Mouse (Mus musculus) CH12.LX (cell line): ENCODE data around the gene Myl7. TPM values are rescaled to one million over a fixed set of nuclear protein-coding genes. Genes with fewer than 3 reads are reported as not detected.

Experiments
- DNase-seq: peaks from one replicate; pipeline ENCODE4 v3.0.0-alpha.2; 2013; ENCODE audit errors: extremely low read depth
- H3K27ac ChIP-seq: 2 replicates; pipeline ENCODE4 v1.5.1; 2012; ENCODE audit warnings: low read depth, mild to moderate bottlenecking, control low read depth, moderate library complexity; ENCODE audit not compliant: insufficient read depth
- H3K27me3 ChIP-seq: replicated peaks from 2 replicates; pipeline ENCODE3; 2012; ENCODE audit warnings: inconsistent platforms
- H3K36me3 ChIP-seq, 2 experiments: replicated peaks in 1 of 2; 2 replicates each; pipeline versions ENCODE3 to v1.6.1; 2012; ENCODE audit warnings: inconsistent platforms in 1 of 2, low read length in 1 of 2, mild to moderate bottlenecking in 1 of 2, mixed read lengths in 1 of 2, moderate library complexity in 1 of 2; ENCODE audit not compliant: control insufficient read depth in 1 of 2, insufficient read depth in 1 of 2
- H3K4me1 ChIP-seq, 2 experiments: 2 replicates each; pipeline ENCODE4 v1.6.1; 2012; ENCODE audit warnings: inconsistent platforms in 1 of 2, moderate library complexity in 1 of 2; ENCODE audit not compliant: insufficient read depth in 2 of 2, control insufficient read depth in 1 of 2
- H3K4me2 ChIP-seq: 2 replicates; pipeline ENCODE4 v1.6.1; 2012; ENCODE audit warnings: low read depth, mild to moderate bottlenecking, control low read depth; ENCODE audit not compliant: poor library complexity, insufficient read depth, severe bottlenecking
- H3K4me3 ChIP-seq, 3 experiments: fragments of 150-350 bp in 1 of 3; sonication (generic) in 1 of 3; replicated peaks in 1 of 3; 2 replicates each; pipeline versions ENCODE3 to v1.5.1; 2011 to 2012; ENCODE audit warnings: low read depth in 2 of 3, low read length in 2 of 3, mild to moderate bottlenecking in 2 of 3, moderate library complexity in 2 of 3, control low read depth in 1 of 3, improper control_type of control experiment in 1 of 3, inconsistent platforms in 1 of 3, mixed read lengths in 1 of 3; ENCODE audit not compliant: poor library complexity in 1 of 3
- H3K79me2 ChIP-seq: replicated peaks from 2 replicates; pipeline ENCODE4 v1.6.1; 2012; ENCODE audit warnings: mild to moderate bottlenecking, moderate library complexity; ENCODE audit not compliant: control insufficient read depth, poor library complexity, insufficient read depth, severe bottlenecking; ENCODE audit errors: extremely low read depth
- H3K9ac ChIP-seq: 2 replicates; pipeline ENCODE4 v1.6.1; 2012; ENCODE audit warnings: low read depth, mild to moderate bottlenecking, control low read depth, moderate library complexity; ENCODE audit not compliant: insufficient read depth
- H3K9me3 ChIP-seq: replicated peaks from 2 replicates; pipeline ENCODE3; 2012; ENCODE audit warnings: low read length, inconsistent platforms, mixed read lengths
- ELF1 ChIP-seq: IDR thresholded peaks from 2 replicates; pipeline ENCODE4 v1.6.1; 2014; ENCODE audit warnings: low read depth, mild to moderate bottlenecking, inconsistent platforms, low read length, improper control_type of control experiment
- ETS1 ChIP-seq: conservative IDR thresholded peaks from 2 replicates; pipeline ENCODE4 v1.6.1; 2012; ENCODE audit warnings: low read depth, mild to moderate bottlenecking, inconsistent platforms, low read length, improper control_type of control experiment, moderate library complexity
- GABPA ChIP-seq: IDR thresholded peaks from 2 replicates; pipeline ENCODE4 v1.6.1; 2012; ENCODE audit warnings: low read depth, low read length, improper control_type of control experiment, inconsistent platforms; ENCODE audit not compliant: insufficient replicate concordance
- JUN ChIP-seq: IDR thresholded peaks from 2 replicates; pipeline ENCODE4 v1.6.1; 2011; ENCODE audit warnings: low read depth, mild to moderate bottlenecking, low read length, improper control_type of control experiment, moderate library complexity; ENCODE audit not compliant: insufficient read depth
- KAT2A ChIP-seq: IDR thresholded peaks from 2 replicates; pipeline ENCODE4 v1.6.1; 2012; ENCODE audit warnings: low read length, improper control_type of control experiment, inconsistent platforms; ENCODE audit not compliant: insufficient replicate concordance
- MAFK ChIP-seq: IDR thresholded peaks from 2 replicates; pipeline ENCODE4 v1.6.1; 2011; ENCODE audit warnings: low read length, improper control_type of control experiment; ENCODE audit not compliant: insufficient replicate concordance
- MAX ChIP-seq: IDR thresholded peaks from 2 replicates; pipeline ENCODE4 v1.6.1; 2011; ENCODE audit warnings: low read length, improper control_type of control experiment
- MAZ ChIP-seq: IDR thresholded peaks from 2 replicates; pipeline ENCODE4 v1.6.1; 2012; ENCODE audit warnings: low read depth, mild to moderate bottlenecking, inconsistent platforms, low read length, improper control_type of control experiment, moderate library complexity
- MYC ChIP-seq: IDR thresholded peaks from 2 replicates; pipeline ENCODE4 v1.6.1; 2011; ENCODE audit warnings: low read depth, mild to moderate bottlenecking, improper control_type of control experiment, low read length
- NELFE ChIP-seq: IDR thresholded peaks from 2 replicates; pipeline ENCODE4 v1.6.1; 2011; ENCODE audit warnings: low read depth, low read length, improper control_type of control experiment
- NRF1 ChIP-seq: IDR thresholded peaks from 2 replicates; pipeline ENCODE4 v1.6.1; 2014; ENCODE audit warnings: low read depth, mild to moderate bottlenecking, inconsistent platforms, low read length, improper control_type of control experiment, moderate library complexity
- RCOR1 ChIP-seq: conservative IDR thresholded peaks from 2 replicates; pipeline ENCODE4 v1.6.1; 2012; ENCODE audit warnings: low read depth, mild to moderate bottlenecking, inconsistent platforms, low read length, improper control_type of control experiment
- TBP ChIP-seq: conservative IDR thresholded peaks from 2 replicates; pipeline ENCODE4 v1.6.1; 2011; ENCODE audit warnings: low read depth, low read length, improper control_type of control experiment
- TCF12 ChIP-seq: IDR thresholded peaks from 2 replicates; pipeline ENCODE4 v1.6.1; 2014; ENCODE audit warnings: low read depth, mild to moderate bottlenecking, inconsistent platforms, low read length, improper control_type of control experiment
- UBTF ChIP-seq: IDR thresholded peaks from 2 replicates; pipeline ENCODE4 v1.6.1; 2012; ENCODE audit warnings: low read depth, mild to moderate bottlenecking, inconsistent platforms, low read length, improper control_type of control experiment, moderate library complexity
- dilution Hi-C: fragments of 300-500 bp; cut with MboI; formaldehyde crosslinking; loops from 2 replicates; pipeline ENCODE4 v1.14.3; 2020; ENCODE audit warnings: low sequenced_read_pairs; ENCODE audit not compliant: extremely low pct_unique_long_range_greater_than_20kb, extremely low pct_ligation_motif_present
- in situ Hi-C: fragments of 300-500 bp; cut with MboI; formaldehyde crosslinking; loops from 3 replicates; pipeline ENCODE4 v1.14.3; 2019; ENCODE audit warnings: low sequenced_read_pairs, low pct_ligation_motif_present, low pct_unique_long_range_greater_than_20kb, mixed read lengths
- polyA plus RNA-seq: library from polyadenylated mRNA; unstranded; fragments of >175 nt; gene quantifications from 2 replicates; pipeline ENCODE4 v1.2.1, GENCODE M21; 2012; ENCODE audit warnings: low read depth; ENCODE audit not compliant: insufficient read length
- total RNA-seq, 2 experiments: library from RNA; depleted of rRNA; stranded (reverse); fragments of 300-350 nt in 1 of 2; fragments of >200 nt in 1 of 2; gene quantifications; 2 replicates each; pipeline ENCODE4 v1.2.3; 2012 to 2014

The Myl7 gene
- total and polyA plus RNA-seq, 3 experiments = 0.42 TPM; not detected in 2

DNA sequence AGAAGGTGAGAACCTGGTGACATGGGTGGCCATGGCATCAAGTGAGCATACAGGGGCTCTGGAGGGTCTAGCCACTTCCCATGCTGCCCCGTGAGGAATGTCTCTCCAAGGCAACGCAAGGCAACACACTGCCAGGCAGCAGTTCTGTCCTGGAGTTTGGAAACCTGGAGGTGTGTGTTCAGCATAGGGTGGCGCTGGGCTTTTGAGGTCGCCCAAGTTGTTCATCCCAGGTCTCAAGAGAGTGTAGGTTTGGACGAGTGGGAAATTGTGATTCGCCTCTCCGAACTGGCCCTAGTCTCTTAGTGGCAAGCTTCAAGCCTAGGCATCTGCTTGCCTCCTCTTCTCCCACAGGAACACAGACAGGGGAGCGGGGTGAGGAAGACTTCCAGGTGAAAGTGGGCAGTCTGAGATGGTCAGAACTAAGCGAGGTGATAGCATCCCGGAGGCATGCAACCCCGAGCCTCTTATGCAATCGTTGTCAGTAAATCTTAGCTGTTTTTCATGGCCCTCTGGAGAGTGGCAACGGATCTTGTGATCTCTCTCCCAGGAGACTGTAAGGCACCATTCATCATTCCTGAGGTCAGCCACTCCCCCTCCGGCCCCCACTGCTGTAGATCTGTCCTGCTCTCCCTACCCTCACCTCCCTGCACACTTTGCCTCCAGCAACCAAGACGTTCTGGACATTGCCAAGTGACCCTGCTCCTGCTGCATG, 36.0 kb downstream of the Myl7 start:
- no peak overlapping the region for H3K9ac ChIP-seq
- H3K9me3 ChIP-seq = peaks cover 14% of the 10 kb centered on the region
- TF ChIP-seq KAT2A (no peak), GABPA (no peak), ETS1 (no peak), RCOR1 (no peak), MAFK (no peak), NELFE (no peak), MAZ (no peak), TCF12 (no peak), NRF1 (no peak), ELF1 (no peak), MAX (no peak), MYC (no peak), JUN (no peak)
- TF ChIP-seq, all 38 proteins: peak for 0
- no peak overlapping the region for H3K4me2 ChIP-seq
- H3K27me3 ChIP-seq = peaks cover 36% of the 10 kb centered on the region
- no peak overlapping the region for H3K27ac ChIP-seq
- no peak overlapping the region for H3K4me3 ChIP-seq
- dilution Hi-C loops (no loop called here), in situ Hi-C loops (no loop called here)
- H3K36me3 ChIP-seq = peaks cover 0 to 3% of the 10 kb centered on the region in 2 experiments
- peaks cover 0 to 5% of the 10 kb centered on the region in 2 experiments; a peak in 1 of 4 replicates for H3K4me1 ChIP-seq
- no peak for DNase-seq
- H3K79me2 ChIP-seq = no peaks in the 10 kb centered on the region

DNA sequence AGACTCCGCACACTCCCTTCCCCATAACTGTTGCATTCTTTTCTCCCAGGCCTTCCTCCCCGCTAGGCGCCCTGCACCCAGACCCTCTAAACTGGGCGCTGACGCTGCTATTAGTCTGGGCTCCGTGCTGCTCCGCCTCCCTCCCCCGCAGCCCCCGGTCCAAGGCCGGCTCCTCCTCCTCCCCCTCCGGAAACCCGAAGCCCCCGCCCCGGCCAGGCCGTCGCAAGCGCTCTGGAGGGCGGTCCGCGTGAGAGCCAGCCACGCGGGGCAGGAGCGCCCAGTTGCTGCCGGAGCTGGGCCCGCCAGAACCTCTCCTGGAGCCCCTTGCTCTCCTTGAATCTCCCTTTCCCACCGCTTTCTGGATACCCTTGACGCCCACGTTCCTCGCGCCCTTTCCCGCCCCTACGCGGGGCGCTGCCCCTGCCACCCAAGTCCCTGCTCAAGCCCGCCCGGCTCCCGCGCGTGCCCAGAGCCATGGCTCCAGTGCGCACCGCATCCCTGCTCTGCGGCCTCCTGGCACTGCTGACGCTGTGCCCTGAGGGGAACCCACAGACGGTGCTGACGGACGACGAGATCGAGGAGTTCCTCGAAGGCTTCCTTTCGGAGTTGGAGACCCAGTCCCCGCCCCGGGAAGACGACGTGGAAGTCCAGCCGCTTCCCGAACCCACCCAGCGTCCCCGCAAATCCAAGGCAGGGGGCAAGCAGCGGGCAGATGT, 36.7 kb downstream of the Myl7 start, which contains the start of gene Aebp1:
Aebp1 (plus strand) TSS at position 270 of the 716 bp plus-strand sequence.
- Histone ChIP-seq H3K4me1 (peaks cover 0 to 3% of the 10 kb centered on the region in 2 experiments; a peak in 1 of 4 replicates), H3K27me3 (peaks cover 36% of the 10 kb centered on the region), H3K4me3 (no peak within 1 kb of the TSS), H3K79me2 (no peaks in the 10 kb centered on the region), H3K4me2 (no peak within 1 kb of the TSS), H3K27ac (no peak within 1 kb of the TSS), H3K36me3 (no peaks in the 10 kb centered on the region), H3K9me3 (peaks cover 17% of the 10 kb centered on the region), H3K9ac (no peak within 1 kb of the TSS)
- dilution Hi-C loops = no loop called here
- TF ChIP-seq NRF1 (no peak), TBP (no peak), UBTF (no peak)
- in situ Hi-C loops = no loop called here
- DNase-seq = no peak
